25 mouse cellular contexts compared by ENCODE assay signal in genomic region chr16:43370496-43371020, GRCm38 (mm10).
DNase-seq lines count a peak whose midpoint lies in the region; ATAC-seq and TF ChIP-seq lines count a peak whose summit lies in the region.
"Had no signal": no experiment of that assay in that cellular context is flagged by ENCODE, and none has a peak within 500 bp of the region (broad histone marks: within the 10 kb centered on the region; RNA-seq: fewer than 3 reads in every experiment).

No protein-coding gene starts in this region.

- ATAC-seq in lung, postnatal 0 days: no peak
- ATAC-seq: CD4-positive, CD25-positive, alpha-beta regulatory T cell, adult 4 months; forebrain, embryonic 13.5 days; forebrain, embryonic 16.5 days; intestine, postnatal 0 days had no signal

- no peak for TF ChIP-seq EP300 in lung, postnatal 0 days (IDR thresholded peaks at IDR 0.05)

- no peak overlapping the region for H3K4me3 ChIP-seq in gastrocnemius, adult 2 months
- no peak overlapping the region for H3K4me3 ChIP-seq in lung, postnatal 0 days (ENCODE audit: low read depth, low read length)
- H3K4me3 ChIP-seq: embryonic facial prominence, embryonic 12.5 days; embryonic facial prominence, embryonic 15.5 days; erythroblast, embryonic 14.5 days; forebrain, embryonic 10.5 days; forebrain, embryonic 13.5 days; hindbrain, embryonic 12.5 days; hindbrain, embryonic 15.5 days had no signal

- no peaks in the 10 kb centered on the region for H3K9me3 ChIP-seq in lung, postnatal 0 days (ENCODE audit: low read length)
- H3K9me3 ChIP-seq: embryonic facial prominence, embryonic 12.5 days; embryonic facial prominence, embryonic 15.5 days; forebrain, embryonic 10.5 days; forebrain, embryonic 13.5 days; hindbrain, embryonic 12.5 days; hindbrain, embryonic 15.5 days had no signal

- 53% methylated on average over 3 of the region's 3 CpGs for WGBS in lung, postnatal 0 days

- intact Hi-C loops in gastrocnemius, adult 2 months (cut with DNase I): no loop called here
- intact Hi-C loops in gastrocnemius, postnatal 36 days (cut with DNase I): loop anchor here (10.0 kb wide), 1 partner anchor 466 kb away; no protein-coding TSS in a partner anchor

- no peak overlapping the region for H3K4me2 ChIP-seq in lung, postnatal 0 days (replicated peaks; ENCODE audit: low read depth, low read length)
- H3K4me2 ChIP-seq: embryonic facial prominence, embryonic 12.5 days; embryonic facial prominence, embryonic 15.5 days; forebrain, embryonic 13.5 days; heart, embryonic 11.5 days; hindbrain, embryonic 12.5 days; hindbrain, embryonic 15.5 days had no signal

- H3K4me1 ChIP-seq in lung, postnatal 0 days (ENCODE audit: insufficient read depth, low read depth, low read length): no peaks in the 10 kb centered on the region
- H3K4me1 ChIP-seq: embryonic facial prominence, embryonic 12.5 days; embryonic facial prominence, embryonic 15.5 days; forebrain, embryonic 10.5 days; forebrain, embryonic 13.5 days; hindbrain, embryonic 12.5 days; hindbrain, embryonic 15.5 days had no signal

- peak overlapping the region; percentile 52; the same call in 1 of the 2 replicates for H3K27ac ChIP-seq in gastrocnemius, adult 2 months
- no peak overlapping the region for H3K27ac ChIP-seq in lung, postnatal 0 days (ENCODE audit: low read length)
- H3K27ac ChIP-seq: embryonic facial prominence, embryonic 12.5 days; embryonic facial prominence, embryonic 15.5 days; forebrain, embryonic 10.5 days; forebrain, embryonic 13.5 days; hindbrain, embryonic 12.5 days; hindbrain, embryonic 15.5 days had no signal

- no peaks in the 10 kb centered on the region for H3K36me3 ChIP-seq in lung, postnatal 0 days (ENCODE audit: insufficient read depth, low read length)
- H3K36me3 ChIP-seq: embryonic facial prominence, embryonic 12.5 days; embryonic facial prominence, embryonic 15.5 days; forebrain, embryonic 10.5 days; hindbrain, embryonic 12.5 days; hindbrain, embryonic 15.5 days had no signal

- no peak for TF ChIP-seq CTCF in gastrocnemius, adult 2 months (IDR thresholded peaks at IDR 0.05)
- TF ChIP-seq CTCF in lung, postnatal 0 days (IDR thresholded peaks at IDR 0.05): no peak

- H3K27me3 ChIP-seq in lung, postnatal 0 days (replicated peaks; ENCODE audit: insufficient read depth, low read length): no peaks in the 10 kb centered on the region
- H3K27me3 ChIP-seq: embryonic facial prominence, embryonic 12.5 days; embryonic facial prominence, embryonic 15.5 days; forebrain, embryonic 13.5 days; hindbrain, embryonic 12.5 days; hindbrain, embryonic 15.5 days had no signal

- H3K9ac ChIP-seq in lung, postnatal 0 days (replicated peaks; ENCODE audit: low read depth): no peak overlapping the region
- H3K9ac ChIP-seq: embryonic facial prominence, embryonic 12.5 days; embryonic facial prominence, embryonic 15.5 days; forebrain, embryonic 13.5 days; hindbrain, embryonic 12.5 days; hindbrain, embryonic 15.5 days had no signal

- no peak for DNase-seq in gastrocnemius, adult 2 months
- DNase-seq in gastrocnemius, postnatal 36 days: no peak
- DNase-seq in lung, postnatal 10 days: peak; percentile 6
- no peak for DNase-seq in lung, postnatal 0 days (ENCODE audit: low spot score)
- DNase-seq in MN1 (ENCODE audit: low spot score) (peak; percentile 9), adipocyte (ENCODE audit: low spot score) (peak; percentile 75)
- DNase-seq in cerebellum, postnatal 36 days: no peak
- no peak for DNase-seq in cerebellum, adult 18-20 months
- DNase-seq: adrenal gland, adult 8-10 months; adrenal gland, postnatal 25 days; cerebellum, adult 11-12 months; cerebellum, adult 9-10 months; cerebellum, postnatal 14 days; gastrocnemius, postnatal 14 days had no signal

Comparison
In these comparisons a context has a peak if more than half of its experiments do, and no peak if none do; other contexts are left out.
1. DNase-seq: peak in lung, postnatal 10 days (single experiment), MN1 (single experiment) and adipocyte (single experiment); none in gastrocnemius, adult 2 months (single experiment), gastrocnemius, postnatal 36 days (0 of 2), lung, postnatal 0 days (single experiment), cerebellum, postnatal 36 days (0 of 2) and cerebellum, adult 18-20 months (0 of 2).